Mouse (Mus musculus) left cerebral cortex, adult 8-10 months (tissue): ENCODE results near the gene Gm11060. TPM values are rescaled to one million over a fixed set of nuclear protein-coding genes. Genes with fewer than 3 reads are reported as not detected.

ENCODE experiments used
- total RNA-seq, 4 experiments: library from RNA; stranded (reverse); gene quantifications; 2 replicates each; pipeline ENCODE4 v1.2.4; 2022

Gm11060 gene
- total RNA-seq, 4 experiments from 2014 or later, result not detected

Other genes starting within 250 kb of the Gm11060 start
- 1 to 10 TPM in 2 of 4 experiments, under 1 TPM in 2; 0.24 to 1.2 (median 0.91) TPM for gene Prrg4, start 242.1 kb upstream of the Gm11060 start, total RNA-seq
- gene Ccdc73, start 224.2 kb upstream of the Gm11060 start, total RNA-seq, result 1 to 10 TPM in 1 of 4 experiments, not detected in 3; 3.3 TPM
- gene Eif3m, start 74.9 kb upstream of the Gm11060 start, total RNA-seq, result 10 to 100 TPM; 90.4 to 98.1 (median 92.0) TPM
- gene Wt1, start 34.5 kb downstream of the Gm11060 start, total RNA-seq, result under 1 TPM; 0.32 to 0.79 (median 0.53) TPM
- gene Them7, start 132.3 kb downstream of the Gm11060 start, total RNA-seq, result under 1 TPM in 1 of 4 experiments, not detected in 3; 0.23 TPM